Mouse (Mus musculus) MEL (cell line): ENCODE measurements around the gene Fermt2. TPM values are rescaled to one million over a fixed set of nuclear protein-coding genes. Genes with fewer than 3 reads are reported as not detected.

Source experiments
- DNase-seq: peaks from one replicate; pipeline ENCODE4 v3.0.0; 2011; ENCODE audit warnings: low read depth, low spot score
- H3K27ac ChIP-seq: 2 replicates; pipeline ENCODE4 v1.5.1; 2012; ENCODE audit warnings: low read depth, mild to moderate bottlenecking, control low read depth, low read length, moderate library complexity; ENCODE audit not compliant: control insufficient read depth
- H3K27me3 ChIP-seq, 2 experiments: fragments of 150-350 bp in 1 of 2; sonication (generic) in 1 of 2; 2 replicates each; pipeline ENCODE4 v1.6.1; 2012; ENCODE audit warnings: low read length in 2 of 2, mild to moderate bottlenecking in 2 of 2, improper control_type of control experiment in 1 of 2, moderate library complexity in 1 of 2; ENCODE audit not compliant: insufficient read depth in 2 of 2, control insufficient read depth in 1 of 2
- H3K36me3 ChIP-seq, 2 experiments: 2 replicates each; pipeline ENCODE4 v1.6.1; 2012 to 2014; ENCODE audit warnings: low read length in 2 of 2, improper control_type of control experiment in 1 of 2, inconsistent platforms in 1 of 2, mild to moderate bottlenecking in 1 of 2; ENCODE audit not compliant: insufficient read depth in 2 of 2, control insufficient read depth in 1 of 2
- H3K4me1 ChIP-seq, 2 experiments: fragments of 150-350 bp in 1 of 2; sonication (generic) in 1 of 2; 2 replicates each; pipeline ENCODE4 v1.6.1; 2012; ENCODE audit warnings: low read length in 2 of 2, improper control_type of control experiment in 1 of 2, mild to moderate bottlenecking in 1 of 2; ENCODE audit not compliant: insufficient read depth in 2 of 2, control insufficient read depth in 1 of 2
- H3K4me3 ChIP-seq, 2 experiments: fragments of 150-350 bp in 1 of 2; sonication (generic) in 1 of 2; 2 replicates each; pipeline ENCODE4 v1.5.1; 2012; ENCODE audit warnings: low read depth in 2 of 2, low read length in 2 of 2, mild to moderate bottlenecking in 2 of 2, moderate library complexity in 2 of 2, control low read depth in 1 of 2, improper control_type of control experiment in 1 of 2; ENCODE audit not compliant: control insufficient read depth in 1 of 2, insufficient read depth in 1 of 2
- H3K79me2 ChIP-seq: 2 replicates; pipeline ENCODE4 v1.6.1; 2012; ENCODE audit warnings: mild to moderate bottlenecking, low read length, moderate library complexity; ENCODE audit not compliant: control insufficient read depth, poor library complexity, insufficient read depth
- H3K9ac ChIP-seq: 2 replicates; pipeline ENCODE4 v1.6.1; 2012; ENCODE audit warnings: low read depth, mild to moderate bottlenecking, control low read depth, low read length, moderate library complexity; ENCODE audit not compliant: control insufficient read depth, poor library complexity, severe bottlenecking
- H3K9me3 ChIP-seq: fragments of 150-350 bp; sonication (generic); replicated peaks from 2 replicates; pipeline ENCODE4 v1.6.1; 2012; ENCODE audit warnings: mild to moderate bottlenecking, low read length, improper control_type of control experiment, moderate library complexity; ENCODE audit not compliant: insufficient read depth
- BHLHE40 ChIP-seq: IDR thresholded peaks from 2 replicates; pipeline ENCODE4 v1.6.1; 2012; ENCODE audit warnings: low read depth, mild to moderate bottlenecking, inconsistent platforms, low read length, improper control_type of control experiment, borderline replicate concordance
- CHD1 ChIP-seq: IDR thresholded peaks from 2 replicates; pipeline ENCODE4 v1.6.1; 2012; ENCODE audit warnings: low read depth, mild to moderate bottlenecking, inconsistent platforms, low read length, improper control_type of control experiment
- CHD2 ChIP-seq: IDR thresholded peaks from 2 replicates; pipeline ENCODE4 v1.6.1; 2011; ENCODE audit warnings: low read length, improper control_type of control experiment
- E2F4 ChIP-seq: IDR thresholded peaks from 2 replicates; pipeline ENCODE4 v1.6.1; 2011; ENCODE audit warnings: low read depth, low read length, improper control_type of control experiment, borderline replicate concordance
- ELF1 ChIP-seq: IDR thresholded peaks from 2 replicates; pipeline ENCODE4 v1.6.1; 2014; ENCODE audit warnings: low read depth, mild to moderate bottlenecking, inconsistent platforms, low read length, improper control_type of control experiment, moderate library complexity
- GABPA ChIP-seq: IDR thresholded peaks from 2 replicates; pipeline ENCODE4 v1.6.1; 2012; ENCODE audit warnings: low read depth, mild to moderate bottlenecking, inconsistent platforms, low read length, improper control_type of control experiment, moderate library complexity
- GATA1 ChIP-seq: IDR thresholded peaks from 2 replicates; pipeline ENCODE4 v1.6.1; 2011; ENCODE audit warnings: low read depth, low read length, improper control_type of control experiment
- JUND ChIP-seq: IDR thresholded peaks from 2 replicates; pipeline ENCODE4 v1.6.1; 2011; ENCODE audit warnings: low read depth, mild to moderate bottlenecking, improper control_type of control experiment, low read length
- KAT2A ChIP-seq: conservative IDR thresholded peaks from 2 replicates; pipeline ENCODE4 v1.6.1; 2012; ENCODE audit warnings: low read depth, low read length, improper control_type of control experiment, inconsistent platforms
- MAFK ChIP-seq: IDR thresholded peaks from 2 replicates; pipeline ENCODE4 v1.6.1; 2011; ENCODE audit warnings: low read depth, mild to moderate bottlenecking, low read length, improper control_type of control experiment, borderline replicate concordance
- MAX ChIP-seq: IDR thresholded peaks from 2 replicates; pipeline ENCODE4 v1.6.1; 2011; ENCODE audit warnings: low read length, improper control_type of control experiment
- MEF2A ChIP-seq: IDR thresholded peaks from 2 replicates; pipeline ENCODE4 v1.6.1; 2014; ENCODE audit warnings: low read depth, mild to moderate bottlenecking, inconsistent platforms, low read length, improper control_type of control experiment; ENCODE audit not compliant: poor library complexity, insufficient replicate concordance, severe bottlenecking; ENCODE audit errors: extremely low read depth
- POLR2A ChIP-seq, 2 experiments: IDR thresholded peaks; 2 replicates each; pipeline ENCODE4 v1.6.1; 2011 to 2012; ENCODE audit warnings: low read length in 2 of 2, mild to moderate bottlenecking in 2 of 2, control low read depth in 1 of 2, improper control_type of control experiment in 1 of 2, low read depth in 1 of 2, moderate library complexity in 1 of 2; ENCODE audit not compliant: control insufficient read depth in 1 of 2, insufficient read depth in 1 of 2, poor library complexity in 1 of 2
- POLR2AphosphoS5 ChIP-seq: IDR thresholded peaks from 2 replicates; pipeline ENCODE4 v1.6.1; 2012; ENCODE audit warnings: low read depth, borderline replicate concordance, mild to moderate bottlenecking, inconsistent platforms, low read length, moderate library complexity, mixed read lengths
- SIN3A ChIP-seq: IDR thresholded peaks from 2 replicates; pipeline ENCODE4 v1.6.1; 2012; ENCODE audit warnings: low read length, improper control_type of control experiment, inconsistent platforms
- SMC3 ChIP-seq: IDR thresholded peaks from 2 replicates; pipeline ENCODE4 v1.6.1; 2011; ENCODE audit warnings: low read depth, low read length, improper control_type of control experiment
- TAL1 ChIP-seq: IDR thresholded peaks from 2 replicates; pipeline ENCODE4 v1.6.1; 2012; ENCODE audit warnings: mild to moderate bottlenecking, inconsistent platforms, low read length, moderate library complexity, mixed read lengths
- TBP ChIP-seq: IDR thresholded peaks from 2 replicates; pipeline ENCODE4 v1.8.0; 2011; ENCODE audit warnings: low read depth, low read length, improper control_type of control experiment
- TCF12 ChIP-seq: IDR thresholded peaks from 2 replicates; pipeline ENCODE4 v1.6.1; 2014; ENCODE audit warnings: low read depth, mild to moderate bottlenecking, inconsistent platforms, low read length, improper control_type of control experiment, moderate library complexity
- USF1 ChIP-seq: IDR thresholded peaks from 2 replicates; pipeline ENCODE4 v1.6.1; 2014; ENCODE audit warnings: low read depth, mild to moderate bottlenecking, inconsistent platforms, low read length, improper control_type of control experiment, moderate library complexity
- USF2 ChIP-seq, 2 experiments: IDR thresholded peaks; 2 replicates each; pipeline ENCODE4 v1.6.1; 2011 to 2012; ENCODE audit warnings: improper control_type of control experiment in 2 of 2, low read length in 2 of 2, borderline replicate concordance in 1 of 2, inconsistent platforms in 1 of 2, low read depth in 1 of 2, mild to moderate bottlenecking in 1 of 2; ENCODE audit not compliant: insufficient read depth in 1 of 2
- ZC3H11A ChIP-seq: IDR thresholded peaks from 2 replicates; pipeline ENCODE4 v1.6.1; 2012; ENCODE audit warnings: low read depth, mild to moderate bottlenecking, inconsistent platforms, low read length, improper control_type of control experiment
- ZMIZ1 ChIP-seq: IDR thresholded peaks from 2 replicates; pipeline ENCODE4 v1.6.1; 2012; ENCODE audit warnings: low read depth, mild to moderate bottlenecking, inconsistent platforms, low read length, improper control_type of control experiment, moderate library complexity
- polyA plus RNA-seq, 2 experiments: library from polyadenylated mRNA; stranded (reverse) in 1 of 2; unstranded in 1 of 2; fragments of >175 nt in 1 of 2; fragments of >200 nt in 1 of 2; gene quantifications; 2 replicates each; pipeline versions ENCODE4 v1.2.1 to v1.2.4; 2012; ENCODE audit warnings: low replicate concordance in 2 of 2, low read depth in 1 of 2; ENCODE audit not compliant: insufficient read length in 2 of 2, insufficient read depth in 1 of 2, missing spikeins in 1 of 2
- total RNA-seq: library from RNA; depleted of rRNA; stranded (reverse); fragments of 300-350 nt; gene quantifications from 2 replicates; pipeline ENCODE4 v1.2.3, GENCODE M21; 2012

The Fermt2 gene
- total and polyA plus RNA-seq, 3 experiments = not detected

DNA sequence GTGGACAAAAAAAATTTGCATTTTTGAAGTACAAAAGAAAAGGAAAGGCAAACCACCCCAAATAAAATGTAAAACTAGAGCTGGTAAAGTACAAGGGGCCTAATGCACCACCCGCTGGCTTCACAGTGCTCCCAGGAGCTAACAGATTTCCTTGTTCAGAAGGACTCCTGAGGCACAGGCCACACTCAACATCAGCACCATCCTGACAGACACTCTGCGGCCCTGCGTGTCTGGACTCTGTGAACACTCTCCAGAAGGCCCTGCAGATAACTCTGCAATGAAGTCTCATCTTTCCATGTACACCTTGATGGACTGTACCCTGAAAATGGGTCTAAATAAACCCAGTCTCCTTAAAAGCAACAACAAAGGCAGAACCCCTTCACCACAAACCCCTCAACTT lies 22.5 kb downstream of the Fermt2 start:
- TF ChIP-seq CHD2 (no peak), JUND (no peak), ZC3H11A (no peak), TBP (no peak), MAFK (no peak), POLR2A (IDR thresholded peaks at IDR 0.05; ENCODE audit: control insufficient read depth in 1 of 2, insufficient read depth in 1 of 2, low read depth in 1 of 2, low read length in 2 of 2, poor library complexity in 1 of 2) (no peak), MAX (no peak), E2F4 (no peak), SMC3 (no peak), MEF2A (no peak), ZMIZ1 (no peak), GATA1 (no peak)
- Histone ChIP-seq H3K9ac (no peak overlapping the region), H3K79me2 (no peaks in the 10 kb centered on the region), H3K27ac (no peak overlapping the region), H3K9me3 (no peaks in the 10 kb centered on the region), H3K4me3 (no peak overlapping the region), H3K27me3 (no peaks in the 10 kb centered on the region; a peak in 1 of 4 replicates), H3K36me3 (no peaks in the 10 kb centered on the region), H3K4me1 (no peaks in the 10 kb centered on the region)
- DNase-seq = no peak

DNA sequence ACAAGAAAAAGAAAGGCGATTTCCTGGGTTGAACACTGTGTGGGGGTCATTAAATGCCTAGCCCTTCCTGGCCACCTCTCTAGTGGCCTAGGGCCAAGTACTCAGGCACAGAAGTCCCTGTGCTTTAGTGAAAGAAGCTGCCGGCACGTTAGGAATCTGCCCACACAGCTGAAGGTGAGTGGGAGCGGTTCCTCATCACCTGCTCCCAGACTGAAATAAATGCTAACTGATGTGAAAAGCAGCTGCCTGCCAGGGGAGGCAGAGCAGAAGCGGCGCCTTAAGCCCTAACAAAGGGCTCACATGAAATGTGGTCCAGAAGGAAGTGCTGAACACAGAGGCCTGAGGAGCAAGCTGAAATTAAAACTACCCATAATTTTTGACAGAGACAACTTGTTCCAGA lies 22.9 kb downstream of the Fermt2 start:
- no peak overlapping the region for H3K9ac ChIP-seq
- no peak overlapping the region for H3K27ac ChIP-seq

More for the DNA sequence above, 22.9 kb downstream of the Fermt2 start:
- Histone ChIP-seq H3K79me2 (no peaks in the 10 kb centered on the region), H3K27me3 (no peaks in the 10 kb centered on the region; a peak in 1 of 4 replicates), H3K36me3 (no peaks in the 10 kb centered on the region), H3K4me1 (no peaks in the 10 kb centered on the region), H3K9me3 (no peaks in the 10 kb centered on the region), H3K4me3 (no peak overlapping the region)
- no peak for DNase-seq
- TF ChIP-seq TBP (no peak), POLR2A (IDR thresholded peaks at IDR 0.05; ENCODE audit: control insufficient read depth in 1 of 2, insufficient read depth in 1 of 2, low read depth in 1 of 2, low read length in 2 of 2, poor library complexity in 1 of 2) (no peak), USF2 (IDR thresholded peaks at IDR 0.05; ENCODE audit: borderline replicate concordance in 1 of 2, insufficient read depth in 1 of 2, low read depth in 1 of 2, low read length in 2 of 2) (no peak), TCF12 (no peak), JUND (no peak), MAFK (no peak), USF1 (no peak), TAL1 (no peak), MAX (no peak), POLR2AphosphoS5 (no peak), SIN3A (no peak), CHD1 (no peak), BHLHE40 (no peak), ELF1 (no peak), ZMIZ1 (no peak), GATA1 (no peak), E2F4 (no peak), GABPA (no peak), KAT2A (no peak)
